In the genomic region with DNA sequence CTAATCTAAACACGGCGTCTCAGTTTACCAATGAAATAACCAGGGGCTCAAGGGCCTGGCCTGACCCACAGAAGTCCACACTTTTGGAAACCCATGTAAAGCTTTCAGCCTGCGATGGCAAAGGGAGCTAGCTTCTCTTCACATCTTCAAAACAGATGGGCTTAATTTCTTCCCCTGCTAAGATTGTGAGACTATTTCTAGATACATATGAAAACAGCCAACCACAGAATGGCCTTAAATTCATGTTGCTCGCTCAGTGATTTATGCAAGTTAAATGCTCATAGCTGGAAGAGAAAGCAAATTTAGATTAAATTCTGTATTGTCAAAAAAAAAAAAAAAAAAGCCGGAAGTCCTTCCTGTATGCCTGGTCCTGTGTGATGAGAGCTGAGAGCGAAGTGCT, we compare ENCODE assay signal across 12 mouse cellular contexts.
"Had no signal": no experiment of that assay in that cellular context is flagged by ENCODE, and none has a peak within 500 bp of the region (broad histone marks: within the 10 kb centered on the region; RNA-seq: fewer than 3 reads in every experiment).

No protein-coding gene starts in this region.

- H3K27ac ChIP-seq: kidney, embryonic 15.5 days; limb, embryonic 10.5 days; liver, embryonic 15.5 days; neural tube, embryonic 13.5 days; stomach, embryonic 15.5 days had no signal

- H3K4me3 ChIP-seq: kidney, embryonic 15.5 days; limb, embryonic 10.5 days; liver, embryonic 15.5 days; neural tube, embryonic 13.5 days; stomach, embryonic 15.5 days had no signal

- DNase-seq: kidney, adult 18-20 months; kidney, postnatal 25 days; layer of hippocampus, adult 9-11 months; lung, adult 2 months; lung, postnatal 36 days; thymus, postnatal 36 days had no signal

- ATAC-seq: lung, postnatal 0 days had no signal
